Mouse (Mus musculus) cerebellum, postnatal 4 days (tissue): ENCODE data around the gene 6030458C11Rik.
A peak's percentile ranks its signal among the peaks of the same experiment; 100 is the strongest.
"Not testable (repeated sequence)": the region's sequence is repeated elsewhere in the genome, so short reads cannot be mapped to it uniquely, and the experiment has no call there.

ENCODE experiments used
- DNase-seq, 2 experiments: peaks; one replicate each; pipeline ENCODE4 v3.0.0; 2022; ENCODE audit warnings: low spot score in 2 of 2, mixed read lengths in 1 of 2

6030458C11Rik gene

GRCm38 (mm10) chr15:12822416-12823395 lies 1.7 kb downstream of the 6030458C11Rik start:
- DNase-seq: no peak

GRCm38 (mm10) chr15:12817592-12817991 lies 6.9 kb downstream of the 6030458C11Rik start:
- no peak for DNase-seq

DNA sequence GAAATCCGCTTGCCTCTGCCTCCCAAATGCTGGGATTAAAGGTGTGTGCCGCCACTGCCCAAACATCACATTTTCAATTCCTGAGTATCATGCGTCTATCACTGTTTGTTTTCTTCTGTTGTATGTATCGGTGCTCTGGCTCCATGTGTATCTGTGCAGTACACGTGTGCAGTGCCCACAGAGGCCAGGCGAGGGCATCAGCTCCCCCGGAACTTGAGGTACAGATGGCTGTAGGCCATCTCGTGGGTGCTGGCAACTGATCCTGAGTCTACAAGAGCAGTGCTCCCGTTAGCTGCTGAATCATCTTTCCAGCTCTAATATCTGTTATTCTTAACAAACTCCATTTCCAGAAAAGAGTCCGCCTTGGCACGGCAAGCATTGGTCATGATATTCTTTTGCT lies 11.8 kb downstream of the 6030458C11Rik start:
- DNase-seq: no peak

DNA sequence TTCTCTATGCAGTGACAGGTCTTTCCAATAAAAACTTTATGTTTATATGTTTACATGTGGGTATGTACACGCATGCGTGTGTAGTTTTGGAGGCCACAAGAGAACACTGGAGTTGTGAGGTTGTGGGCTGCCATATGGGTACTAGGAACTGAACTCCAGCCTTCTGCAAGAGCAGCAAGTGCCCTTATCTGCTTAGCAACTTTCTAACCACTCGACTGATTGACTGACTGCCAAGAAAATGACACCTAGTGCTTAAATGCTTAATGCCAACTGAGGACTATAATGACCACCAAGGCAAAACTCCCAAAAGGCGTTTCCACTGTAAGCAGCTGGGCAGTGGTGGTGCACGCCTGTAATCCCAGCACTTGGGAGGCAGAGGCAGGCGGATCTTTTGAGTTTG lies 15.1 kb downstream of the 6030458C11Rik start:
- no peak for DNase-seq

GRCm38 (mm10) chr15:12807088-12807487 lies 17.4 kb downstream of the 6030458C11Rik start:
- DNase-seq: no peak

- no peak for DNase-seq
Measured at GRCm38 (mm10) chr15:12805071-12805470, 19.4 kb downstream of the 6030458C11Rik start.

GRCm38 (mm10) chr15:12801142-12801506 lies 23.3 kb downstream of the 6030458C11Rik start:
- DNase-seq: not testable (repeated sequence)

GRCm38 (mm10) chr15:12800405-12801141 lies 23.9 kb downstream of the 6030458C11Rik start:
- DNase-seq: no peak

GRCm38 (mm10) chr15:12798043-12798442 lies 26.4 kb downstream of the 6030458C11Rik start:
- DNase-seq: no peak

- no peak for DNase-seq
Measured at GRCm38 (mm10) chr15:12795909-12796470, 28.5 kb downstream of the 6030458C11Rik start.

DNA sequence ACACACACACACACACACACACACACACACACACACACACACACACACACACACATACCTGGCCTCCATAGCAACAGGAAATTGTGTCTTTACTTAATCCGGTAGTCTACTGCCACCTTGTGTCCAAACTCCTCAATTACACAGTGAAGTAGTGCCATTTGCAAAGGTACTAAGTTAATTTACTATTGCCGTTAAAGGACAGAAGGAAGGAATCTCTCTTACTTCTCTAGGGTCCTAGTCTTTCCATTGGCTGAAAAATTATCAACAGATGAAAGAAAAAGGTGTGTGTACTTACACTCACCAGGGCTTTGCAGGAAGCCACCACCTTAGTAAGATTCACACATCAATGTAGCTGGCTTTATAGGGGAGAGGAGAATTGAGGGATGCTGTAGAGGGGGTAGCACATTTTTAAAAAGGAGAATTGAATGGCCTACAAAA lies 29.0 kb downstream of the 6030458C11Rik start:
- DNase-seq: peak in 1 of 2 experiments; percentile 64

GRCm38 (mm10) chr15:12794311-12794710 lies 30.1 kb downstream of the 6030458C11Rik start:
- no peak for DNase-seq

GRCm38 (mm10) chr15:12789406-12789867 lies 35.0 kb downstream of the 6030458C11Rik start:
- no peak for DNase-seq

- no peak for DNase-seq
Measured at GRCm38 (mm10) chr15:12788536-12788935, 35.9 kb downstream of the 6030458C11Rik start.

GRCm38 (mm10) chr15:12781729-12782326 lies 42.6 kb downstream of the 6030458C11Rik start:
- no peak for DNase-seq

DNA sequence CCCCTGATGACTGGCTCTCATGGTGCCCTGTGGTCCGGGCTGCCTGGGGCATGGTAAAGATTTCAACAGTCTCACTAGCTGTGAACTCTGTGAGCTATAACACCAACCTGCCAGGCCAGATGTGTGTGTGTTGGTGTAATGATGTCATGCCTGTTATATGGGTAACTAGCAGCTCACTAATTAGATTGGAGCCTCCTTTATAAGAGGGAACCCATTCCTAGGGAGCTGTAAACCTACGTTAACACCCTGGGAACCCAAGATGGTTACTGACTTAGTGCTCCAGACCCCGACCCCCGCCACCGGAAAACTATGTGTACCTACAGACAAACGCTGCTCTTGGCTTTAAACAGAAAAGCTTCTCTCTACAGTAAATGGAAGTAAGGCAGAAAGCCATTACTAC lies 43.2 kb downstream of the 6030458C11Rik start:
- no peak for DNase-seq

- no peak for DNase-seq
Measured at GRCm38 (mm10) chr15:12774149-12774753, 50.2 kb downstream of the 6030458C11Rik start.

DNA sequence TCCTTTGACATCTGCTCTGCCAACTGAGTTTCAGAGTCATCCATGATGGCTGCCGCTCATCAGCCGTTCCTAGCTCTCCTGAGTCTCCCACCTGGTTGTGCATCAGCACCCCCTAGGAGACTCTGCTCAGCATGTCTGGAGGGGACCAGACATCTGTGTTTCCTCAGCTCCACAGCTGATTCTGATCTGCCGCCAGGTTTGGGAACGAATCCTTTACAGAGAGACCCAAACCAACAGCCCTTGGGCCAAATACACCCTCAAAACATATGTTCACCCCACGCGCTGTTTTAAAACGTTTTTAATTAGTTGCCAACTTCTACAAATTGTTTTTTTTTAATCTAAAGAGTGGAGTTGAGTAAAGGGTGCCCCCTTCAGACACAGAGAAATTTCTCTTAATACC lies 53.5 kb downstream of the 6030458C11Rik start:
- no peak for DNase-seq

GRCm38 (mm10) chr15:12766848-12767247 lies 57.6 kb downstream of the 6030458C11Rik start:
- no peak for DNase-seq

DNA sequence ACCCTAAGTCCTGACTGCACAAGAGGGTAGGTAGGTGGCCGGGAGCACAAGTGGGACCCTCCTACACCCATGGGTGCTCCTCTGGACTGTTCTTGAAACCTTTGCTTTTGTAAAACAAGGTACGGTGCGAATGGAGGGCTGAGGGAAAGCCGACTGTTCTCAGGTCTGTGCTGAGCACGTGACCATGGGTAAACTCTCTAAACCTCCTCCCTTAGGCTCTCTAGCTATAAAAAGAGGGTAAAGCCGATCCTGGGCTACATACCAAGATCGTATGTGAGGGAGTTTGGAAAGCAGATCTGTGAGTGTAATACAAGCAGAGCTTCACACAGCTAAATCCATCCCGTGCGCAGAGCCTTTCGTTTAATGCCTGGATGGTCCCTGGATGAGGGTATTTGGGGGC lies 61.3 kb downstream of the 6030458C11Rik start:
- no peak for DNase-seq

DNA sequence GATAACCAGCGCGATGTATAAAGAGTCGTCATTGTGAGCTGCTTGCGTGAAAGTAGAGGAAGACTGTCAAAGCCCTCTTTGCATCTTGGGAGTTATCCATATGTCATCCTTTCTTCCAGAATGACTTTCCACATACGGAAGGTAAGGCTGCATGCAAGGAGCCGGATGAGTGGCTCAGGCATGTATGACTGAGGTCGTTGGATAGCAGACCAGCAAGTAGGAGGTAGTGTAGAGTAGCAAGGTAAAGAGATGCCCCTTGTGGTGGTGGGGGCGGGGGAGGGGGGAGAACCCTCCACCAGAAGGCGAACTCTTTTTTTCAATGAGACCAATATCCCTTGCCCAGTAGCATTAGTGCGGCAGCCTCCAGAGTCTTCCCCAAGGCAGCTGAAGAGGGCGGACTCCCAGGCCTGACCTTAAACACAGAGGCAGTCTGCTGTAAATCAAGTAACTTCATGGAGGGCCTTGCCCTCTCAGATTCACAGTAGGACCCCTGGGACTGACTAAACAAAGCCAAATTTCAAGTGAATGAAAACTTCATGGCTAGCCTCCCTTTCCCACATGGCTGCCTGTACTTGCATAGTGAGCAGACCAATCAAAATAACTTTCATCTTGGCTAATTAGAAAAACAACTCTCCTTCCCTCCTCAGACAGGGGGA lies 62.1 kb downstream of the 6030458C11Rik start:
- no peak for DNase-seq
